Mouse (Mus musculus): ENCODE results near the gene Atg13.
"Not testable (repeated sequence)": the region's sequence is repeated elsewhere in the genome, so short reads cannot be mapped to it uniquely, and the experiment has no call there.

Atg13 gene

GRCm38 (mm10) chr2:91710272-91711234, at the start of gene Atg13, which contains the start of gene Harbi1:
Gene Atg13, minus strand, starts transcription at chr2:91710576.
Gene Harbi1, plus strand, starts transcription at chr2:91710852.
- DNase-seq (ENCODE audit: low spot score): peak; percentile 92

GRCm38 (mm10) chr2:91749811-91750261, 39.5 kb upstream of the Atg13 start:
- DNase-seq (ENCODE audit: low spot score): no peak

GRCm38 (mm10) chr2:91744686-91745085, 34.3 kb upstream of the Atg13 start:
- no peak for DNase-seq (ENCODE audit: low spot score)

- no peak for DNase-seq (ENCODE audit: low spot score)
These were observed 29.2 kb upstream of the Atg13 start for GRCm38 (mm10) chr2:91739586-91739985.

- no peak for DNase-seq (ENCODE audit: low spot score)
These were observed 24.8 kb upstream of the Atg13 start for GRCm38 (mm10) chr2:91735221-91735620.

GRCm38 (mm10) chr2:91729971-91730821, 19.8 kb upstream of the Atg13 start, which contains the start of gene Ambra1:
Gene Ambra1, plus strand, starts transcription at chr2:91730134.
- peak; percentile 87 for DNase-seq (ENCODE audit: low spot score)

GRCm38 (mm10) chr2:91729571-91729970, 19.2 kb upstream of the Atg13 start:
- no peak for DNase-seq (ENCODE audit: low spot score)

GRCm38 (mm10) chr2:91727011-91727410, 16.6 kb upstream of the Atg13 start:
- no peak for DNase-seq (ENCODE audit: low spot score)

- not testable (repeated sequence) for DNase-seq (ENCODE audit: low spot score)
These were observed 15.1 kb upstream of the Atg13 start for GRCm38 (mm10) chr2:91725476-91725875.

- DNase-seq (ENCODE audit: low spot score): no peak
These were observed 14.3 kb upstream of the Atg13 start for GRCm38 (mm10) chr2:91724716-91725115.

GRCm38 (mm10) chr2:91723951-91724350, 13.6 kb upstream of the Atg13 start:
- DNase-seq (ENCODE audit: low spot score): no peak

- no peak for DNase-seq (ENCODE audit: low spot score)
These were observed 13.0 kb upstream of the Atg13 start for GRCm38 (mm10) chr2:91723382-91723781.

- DNase-seq (ENCODE audit: low spot score): peak; percentile 50
These were observed 7.9 kb upstream of the Atg13 start for GRCm38 (mm10) chr2:91718276-91718675.

- no peak for DNase-seq (ENCODE audit: low spot score)
These were observed 4.5 kb upstream of the Atg13 start for GRCm38 (mm10) chr2:91714921-91715320.

- DNase-seq (ENCODE audit: low spot score): no peak
These were observed 1.0 kb upstream of the Atg13 start for GRCm38 (mm10) chr2:91711256-91711925.

GRCm38 (mm10) chr2:91708361-91708760, 2.0 kb downstream of the Atg13 start:
- no peak for DNase-seq (ENCODE audit: low spot score)

GRCm38 (mm10) chr2:91706456-91706855, 3.9 kb downstream of the Atg13 start:
- DNase-seq (ENCODE audit: low spot score): no peak

- no peak for DNase-seq (ENCODE audit: low spot score)
These were observed 4.6 kb downstream of the Atg13 start for GRCm38 (mm10) chr2:91705736-91706135.

- DNase-seq (ENCODE audit: low spot score): no peak
These were observed 9.0 kb downstream of the Atg13 start for GRCm38 (mm10) chr2:91701366-91701765.

- no peak for DNase-seq (ENCODE audit: low spot score)
These were observed 11.2 kb downstream of the Atg13 start for GRCm38 (mm10) chr2:91699225-91699624.

- DNase-seq (ENCODE audit: low spot score): no peak
These were observed 14.2 kb downstream of the Atg13 start for GRCm38 (mm10) chr2:91696225-91696590.
